Comparison of ENCODE assay signal across 26 mouse cellular contexts in the genomic region with DNA sequence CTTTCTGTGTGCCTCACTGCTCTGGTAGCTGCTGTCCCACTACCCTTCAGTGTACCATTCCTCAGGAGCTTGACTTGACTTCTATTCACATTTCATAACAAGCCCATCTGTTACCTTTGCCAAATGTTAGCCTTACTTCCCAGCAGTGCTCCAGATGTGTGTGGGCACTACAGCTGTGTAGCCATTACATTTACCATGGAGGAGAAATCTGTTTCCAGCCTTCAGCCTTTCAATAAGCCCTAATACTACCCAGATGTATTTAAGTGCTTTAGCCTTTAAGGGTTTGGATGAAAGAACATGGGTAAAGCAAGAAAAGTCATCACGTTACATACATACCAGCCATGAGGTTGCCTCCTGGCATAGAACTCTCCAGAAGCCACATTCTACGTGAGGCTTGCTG.
DNase-seq lines count a peak whose midpoint lies in the region; ATAC-seq and TF ChIP-seq lines count a peak whose summit lies in the region.
"Had no signal": no experiment of that assay in that cellular context is flagged by ENCODE, and none has a peak within 500 bp of the region (broad histone marks: within the 10 kb centered on the region; RNA-seq: fewer than 3 reads in every experiment).

No protein-coding gene starts in this region.

- WGBS in embryonic facial prominence, embryonic 11.5 days, result 63% methylated on average over 2 of the region's 2 CpGs
- 80% methylated on average over 2 of the region's 2 CpGs for WGBS in embryonic facial prominence, embryonic 10.5 days
- 76% methylated on average over 2 of the region's 2 CpGs for WGBS in limb, embryonic 10.5 days
- 47% methylated on average over 2 of the region's 2 CpGs for WGBS in limb, embryonic 13.5 days
- 96% methylated on average over 2 of the region's 2 CpGs for WGBS in forebrain, postnatal 0 days

- no peaks in the 10 kb centered on the region for H3K27me3 ChIP-seq in embryonic facial prominence, embryonic 11.5 days (ENCODE audit: control insufficient read depth, insufficient read depth, low read length)
- H3K27me3 ChIP-seq in embryonic facial prominence, embryonic 10.5 days (replicated peaks; ENCODE audit: low read depth, poor library complexity, severe bottlenecking), result no peaks in the 10 kb centered on the region
- no peaks in the 10 kb centered on the region for H3K27me3 ChIP-seq in limb, embryonic 10.5 days (ENCODE audit: low read depth, poor library complexity, severe bottlenecking)
- H3K27me3 ChIP-seq in limb, embryonic 13.5 days, result no peaks in the 10 kb centered on the region
- H3K27me3 ChIP-seq in forebrain, postnatal 0 days (ENCODE audit: insufficient read depth, low read length), result no peaks in the 10 kb centered on the region
- H3K27me3 ChIP-seq: embryonic facial prominence, embryonic 12.5 days; forebrain, embryonic 12.5 days; forebrain, embryonic 15.5 days; heart, embryonic 13.5 days had no signal

- no peak for TF ChIP-seq CTCF in forebrain, postnatal 0 days (IDR thresholded peaks at IDR 0.05; ENCODE audit: low read depth)

- no peaks in the 10 kb centered on the region for H3K4me1 ChIP-seq in embryonic facial prominence, embryonic 11.5 days (ENCODE audit: control insufficient read depth, insufficient read depth, low read length)
- no peaks in the 10 kb centered on the region for H3K4me1 ChIP-seq in embryonic facial prominence, embryonic 10.5 days
- H3K4me1 ChIP-seq in limb, embryonic 10.5 days, result no peaks in the 10 kb centered on the region
- H3K4me1 ChIP-seq in limb, embryonic 13.5 days, result no peaks in the 10 kb centered on the region
- no peaks in the 10 kb centered on the region for H3K4me1 ChIP-seq in forebrain, postnatal 0 days (ENCODE audit: insufficient read depth)
- H3K4me1 ChIP-seq: embryonic facial prominence, embryonic 12.5 days; forebrain, embryonic 12.5 days; forebrain, embryonic 15.5 days; heart, embryonic 13.5 days had no signal

- H3K4me3 ChIP-seq in embryonic facial prominence, embryonic 11.5 days (ENCODE audit: low read depth, low read length), result no peak overlapping the region
- no peak overlapping the region for H3K4me3 ChIP-seq in embryonic facial prominence, embryonic 10.5 days
- H3K4me3 ChIP-seq in limb, embryonic 10.5 days, result no peak overlapping the region
- H3K4me3 ChIP-seq in limb, embryonic 13.5 days, result no peak overlapping the region
- H3K4me3 ChIP-seq in forebrain, postnatal 0 days (ENCODE audit: low read depth, low read length), result no peak overlapping the region
- H3K4me3 ChIP-seq: embryonic facial prominence, embryonic 12.5 days; erythroblast, embryonic 14.5 days; forebrain, embryonic 12.5 days; forebrain, embryonic 15.5 days; gastrocnemius, adult 2 months; heart, embryonic 13.5 days had no signal

- H3K9me3 ChIP-seq in embryonic facial prominence, embryonic 11.5 days (replicated peaks; ENCODE audit: control insufficient read depth, low read length), result no peaks in the 10 kb centered on the region
- no peaks in the 10 kb centered on the region for H3K9me3 ChIP-seq in embryonic facial prominence, embryonic 10.5 days
- no peaks in the 10 kb centered on the region for H3K9me3 ChIP-seq in limb, embryonic 10.5 days (replicated peaks)
- no peaks in the 10 kb centered on the region for H3K9me3 ChIP-seq in limb, embryonic 13.5 days
- H3K9me3 ChIP-seq in forebrain, postnatal 0 days (ENCODE audit: low read length), result no peaks in the 10 kb centered on the region
- H3K9me3 ChIP-seq: embryonic facial prominence, embryonic 12.5 days; forebrain, embryonic 12.5 days; forebrain, embryonic 15.5 days; heart, embryonic 13.5 days had no signal

- no peak overlapping the region for H3K27ac ChIP-seq in embryonic facial prominence, embryonic 11.5 days (replicated peaks; ENCODE audit: low read depth, low read length)
- H3K27ac ChIP-seq in embryonic facial prominence, embryonic 10.5 days (replicated peaks), result no peak overlapping the region
- H3K27ac ChIP-seq in limb, embryonic 10.5 days, result no peak overlapping the region
- H3K27ac ChIP-seq in limb, embryonic 13.5 days, result no peak overlapping the region
- no peak overlapping the region for H3K27ac ChIP-seq in forebrain, postnatal 0 days (ENCODE audit: low read depth, low read length)
- H3K27ac ChIP-seq: embryonic facial prominence, embryonic 12.5 days; forebrain, embryonic 12.5 days; forebrain, embryonic 15.5 days; gastrocnemius, adult 2 months; heart, embryonic 13.5 days; hindbrain, embryonic 14.5 days; hindbrain, postnatal 0 days had no signal

- H3K36me3 ChIP-seq in embryonic facial prominence, embryonic 11.5 days (replicated peaks; ENCODE audit: control insufficient read depth, insufficient read depth, low read depth, low read length), result no peaks in the 10 kb centered on the region
- no peaks in the 10 kb centered on the region for H3K36me3 ChIP-seq in embryonic facial prominence, embryonic 10.5 days (replicated peaks)
- H3K36me3 ChIP-seq in limb, embryonic 10.5 days, result no peaks in the 10 kb centered on the region
- H3K36me3 ChIP-seq in limb, embryonic 13.5 days, result no peaks in the 10 kb centered on the region
- H3K36me3 ChIP-seq in forebrain, postnatal 0 days (ENCODE audit: insufficient read depth), result no peaks in the 10 kb centered on the region
- H3K36me3 ChIP-seq: embryonic facial prominence, embryonic 12.5 days; forebrain, embryonic 12.5 days; forebrain, embryonic 15.5 days; heart, embryonic 13.5 days had no signal

- ATAC-seq in embryonic facial prominence, embryonic 11.5 days (replicated peaks; ENCODE audit: insufficient number of reproducible peaks, low FRiP score, low TSS enrichment, low read depth), result no peak
- ATAC-seq in limb, embryonic 13.5 days (ENCODE audit: low FRiP score, low read depth), result 0 out of 2 replicates have a peak, but pooled peaks have one; percentile 32
- no peak for ATAC-seq in forebrain, postnatal 0 days
- ATAC-seq: activated CD4-positive, CD25-positive, alpha-beta regulatory T cell, adult 4 months; forebrain, embryonic 15.5 days; hindbrain, postnatal 0 days; inflammation-experienced regulatory T-cells, adult 6 months; intestine, embryonic 16.5 days had no signal

- peak; percentile 62 for DNase-seq in embryonic facial prominence, embryonic 11.5 days (ENCODE audit: low spot score)
- no peak for DNase-seq in embryonic facial prominence, embryonic 10.5 days (ENCODE audit: low spot score)
- peak; percentile 46 for DNase-seq in limb, embryonic 10.5 days (ENCODE audit: low spot score)
- DNase-seq in forebrain, postnatal 0 days, result no peak
- no peak for DNase-seq in kidney, postnatal 10 days
- DNase-seq: adrenal gland, adult 8-10 months; adrenal gland, postnatal 25 days; cerebellum, adult 11-12 months; cerebellum, adult 9-10 months; embryo, embryonic 11 days; gastrocnemius, adult 2 months; gastrocnemius, postnatal 14 days; heart, adult 18-20 months; heart, postnatal 14 days; heart, postnatal 4 days had no signal

- H3K4me2 ChIP-seq in embryonic facial prominence, embryonic 11.5 days (ENCODE audit: low read depth, low read length), result no peak overlapping the region
- no peak overlapping the region for H3K4me2 ChIP-seq in limb, embryonic 13.5 days (replicated peaks)
- no peak overlapping the region for H3K4me2 ChIP-seq in forebrain, postnatal 0 days (ENCODE audit: low read depth)
- H3K4me2 ChIP-seq: embryonic facial prominence, embryonic 12.5 days; forebrain, embryonic 12.5 days; forebrain, embryonic 15.5 days; heart, embryonic 13.5 days; hindbrain, embryonic 14.5 days had no signal

- no peak overlapping the region for H3K9ac ChIP-seq in embryonic facial prominence, embryonic 11.5 days (replicated peaks; ENCODE audit: low read length)
- no peak overlapping the region for H3K9ac ChIP-seq in limb, embryonic 13.5 days
- H3K9ac ChIP-seq in forebrain, postnatal 0 days, result no peak overlapping the region
- H3K9ac ChIP-seq: embryonic facial prominence, embryonic 12.5 days; forebrain, embryonic 12.5 days; forebrain, embryonic 15.5 days; heart, embryonic 13.5 days; hindbrain, embryonic 14.5 days had no signal

Comparison
In these comparisons a context has a peak if more than half of its experiments do, and no peak if none do; other contexts are left out.
1. DNase-seq: peak in embryonic facial prominence, embryonic 11.5 days (single experiment) and limb, embryonic 10.5 days (single experiment); none in embryonic facial prominence, embryonic 10.5 days (single experiment), forebrain, postnatal 0 days (single experiment) and kidney, postnatal 10 days (single experiment).